Mouse (Mus musculus) cortical plate, adult 2 months (tissue): ENCODE data around the gene Cd52.

Source experiments
- CTCF ChIP-seq: fragments of 200-500 bp; IDR thresholded peaks from 2 replicates; pipeline ENCODE4 v1.5.1; 2011; ENCODE audit warnings: mild to moderate bottlenecking, control low read depth, low read length; ENCODE audit not compliant: insufficient read depth; ENCODE audit errors: extremely low read depth
- POLR2A ChIP-seq: fragments of 200-500 bp; IDR thresholded peaks from 2 replicates; pipeline ENCODE4 v1.6.1; 2011; ENCODE audit warnings: mild to moderate bottlenecking, low read length, control low read depth; ENCODE audit not compliant: insufficient read depth; ENCODE audit errors: extremely low read depth

DNA sequence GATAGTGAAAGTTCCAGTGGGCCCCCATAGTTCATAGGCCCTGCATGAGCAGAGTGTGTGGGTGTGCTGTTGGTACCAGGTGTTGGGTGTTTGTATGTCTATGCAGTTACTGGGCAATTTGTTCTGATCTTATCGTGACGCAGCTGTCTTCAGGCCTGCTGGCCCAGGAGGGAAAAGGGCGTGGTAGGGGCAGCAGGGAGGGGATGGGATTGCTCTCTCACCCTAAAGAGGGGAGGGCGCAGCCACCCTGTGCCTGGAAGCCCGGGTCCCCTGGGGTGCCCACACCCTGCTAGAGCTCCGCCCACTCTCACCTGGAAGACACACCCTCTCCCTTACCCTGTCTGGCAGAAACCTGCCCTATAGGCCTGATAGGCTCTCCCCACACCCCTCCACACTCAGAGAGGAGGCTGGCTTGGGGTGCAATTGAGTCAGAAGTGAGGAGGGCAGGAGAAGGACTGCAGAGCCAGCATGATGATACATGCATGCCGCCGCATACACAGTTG lies 32.9 kb downstream of the Cd52 start:
- no peak for TF ChIP-seq POLR2A
- no peak for TF ChIP-seq CTCF
